Mouse (Mus musculus) intestine, embryonic 14.5 days (tissue): ENCODE measurements around the gene Nipsnap1. TPM values are rescaled to one million over a fixed set of nuclear protein-coding genes. Genes with fewer than 3 reads are reported as not detected.

Experiments
- ATAC-seq: fragments of 200-750 bp; cut with Nextera tagmentation; replicated peaks from 2 replicates; pipeline ENCODE4 v1.8.0; 2017; ENCODE audit warnings: low read depth, moderate number of reproducible peaks, moderate TSS enrichment, moderate library complexity; ENCODE audit not compliant: low FRiP score, low TSS enrichment
- DNase-seq: peaks from one replicate; pipeline ENCODE4 v3.0.0-alpha.2; 2018; ENCODE audit warnings: low spot score
- H3K27ac ChIP-seq: fragments of 300-500 bp; sonication (generic); 2 replicates; pipeline ENCODE4 v1.5.1; 2014; ENCODE audit warnings: low read depth, mild to moderate bottlenecking, control low read depth
- H3K27me3 ChIP-seq: fragments of 300-500 bp; sonication (generic); replicated peaks from 2 replicates; pipeline ENCODE4 v1.6.1; 2014; ENCODE audit warnings: low read length, control low read depth; ENCODE audit not compliant: control insufficient read depth, insufficient read depth
- H3K36me3 ChIP-seq: fragments of 300-500 bp; sonication (generic); 2 replicates; pipeline ENCODE4 v1.6.1; 2014; ENCODE audit warnings: low read length, control low read depth; ENCODE audit not compliant: control insufficient read depth, insufficient read depth
- H3K4me1 ChIP-seq: fragments of 300-500 bp; sonication (generic); replicated peaks from 2 replicates; pipeline ENCODE4 v1.6.1; 2014; ENCODE audit warnings: low read length, control low read depth, mixed read lengths; ENCODE audit not compliant: control insufficient read depth, insufficient read depth
- H3K4me2 ChIP-seq: fragments of 300-500 bp; sonication (generic); 2 replicates; pipeline ENCODE4 v1.6.1; 2014; ENCODE audit warnings: low read length
- H3K4me3 ChIP-seq: fragments of 300-500 bp; sonication (generic); 2 replicates; pipeline ENCODE4 v1.5.1; 2014; ENCODE audit warnings: low read depth, low read length, control low read depth, mixed read lengths
- H3K9ac ChIP-seq: fragments of 300-500 bp; sonication (generic); 2 replicates; pipeline ENCODE4 v1.6.1; 2014; ENCODE audit warnings: mild to moderate bottlenecking, low read length
- H3K9me3 ChIP-seq: fragments of 300-500 bp; sonication (generic); 2 replicates; pipeline ENCODE4 v1.6.1; 2016; ENCODE audit warnings: low read length, control low read depth; ENCODE audit not compliant: control insufficient read depth
- WGBS: fragments of 180-500 bp; shearing (Covaris S2); extraction: QIAGEN DNeasy Blood & Tissue Kit; methylation state at CpG from one replicate; pipeline ENCODE4 v1.1.7; 2014; 5-methylcytosine and 5-hydroxymethylcytosine counted together
- microRNA-seq: library from miRNA; unstranded; fragments of <30 nt; microRNA quantifications from one replicate; pipeline ENCODE4, GENCODE M21; 2016
- polyA plus RNA-seq: library from polyadenylated mRNA; unstranded; fragments of >200 nt; fragmentation: Nextera tagmentation; extraction: Ambion mirVana; gene quantifications from 2 replicates; pipeline ENCODE4 v1.2.1, GENCODE M21; 2014

Gene Nipsnap1
- polyA plus RNA-seq, 1 experiment from 2014 or later, result 85.3 TPM

GRCm38 (mm10) chr11:4921751-4922150 lies 48.0 kb downstream of the Nipsnap1 start:
- Histone ChIP-seq H3K9me3 (no peaks in the 10 kb centered on the region), H3K27me3 (no peaks in the 10 kb centered on the region), H3K27ac (no peak overlapping the region), H3K4me3 (no peak overlapping the region), H3K9ac (no peak overlapping the region), H3K4me2 (no peak overlapping the region), H3K36me3 (peaks cover 93% of the 10 kb centered on the region), H3K4me1 (no peaks in the 10 kb centered on the region)
- DNase-seq (no peak), ATAC-seq (no peak)
- WGBS, result 95% methylated on average over 7 of the region's 7 CpGs

GRCm38 (mm10) chr11:4927224-4927623 lies 53.5 kb downstream of the Nipsnap1 start:
- peaks cover 9% of the 10 kb centered on the region; the same call in 1 of the 2 replicates for H3K4me1 ChIP-seq
- H3K9me3 ChIP-seq, result no peaks in the 10 kb centered on the region
- DNase-seq, result no peak
- H3K27me3 ChIP-seq, result no peaks in the 10 kb centered on the region
- WGBS, result 85% methylated on average over 3 of the region's 3 CpGs
- peaks cover 76% of the 10 kb centered on the region for H3K36me3 ChIP-seq
- no peak overlapping the region for H3K27ac ChIP-seq
- ATAC-seq, result no peak
- no peak overlapping the region for H3K4me3 ChIP-seq
- H3K9ac ChIP-seq, result no peak overlapping the region
- H3K4me2 ChIP-seq, result no peak overlapping the region

GRCm38 (mm10) chr11:4931009-4931601 lies 57.4 kb downstream of the Nipsnap1 start:
- H3K27ac ChIP-seq, result peak overlapping the region; percentile 64
- ATAC-seq (0 out of 2 replicates have a peak, but pooled peaks have one; percentile 55), DNase-seq (peak; percentile 72)
- peaks cover 38% of the 10 kb centered on the region for H3K36me3 ChIP-seq
- peaks cover 9% of the 10 kb centered on the region; the same call in 1 of the 2 replicates for H3K4me1 ChIP-seq
- 26% methylated on average over 1 of the region's 1 CpGs for WGBS
- H3K4me2 ChIP-seq, result no peak overlapping the region
- no peaks in the 10 kb centered on the region for H3K9me3 ChIP-seq
- H3K4me3 ChIP-seq, result no peak overlapping the region
- no peak overlapping the region for H3K9ac ChIP-seq
- H3K27me3 ChIP-seq, result no peaks in the 10 kb centered on the region

- H3K27ac ChIP-seq, result no peak overlapping the region
- H3K9ac ChIP-seq, result no peak overlapping the region
- no peaks in the 10 kb centered on the region for H3K36me3 ChIP-seq
- H3K4me2 ChIP-seq, result no peak overlapping the region
- DNase-seq, result no peak
- 83% methylated on average over 5 of the region's 5 CpGs for WGBS
- no peaks in the 10 kb centered on the region for H3K9me3 ChIP-seq
- peaks cover 2% of the 10 kb centered on the region; the same call in 1 of the 2 replicates for H3K4me1 ChIP-seq
- H3K27me3 ChIP-seq, result no peaks in the 10 kb centered on the region
- no peak for ATAC-seq
- no peak overlapping the region for H3K4me3 ChIP-seq
These were observed 62.5 kb downstream of the Nipsnap1 start for GRCm38 (mm10) chr11:4936243-4936642.

Small RNA genes within 50 kb of the gene (microRNA-seq; reads per million reads assigned to microRNA genes)
- gene Mir6918, result 0.42 reads per million

Other genes with a start within 250 kb of the Nipsnap1 start
- 36.0 and 36.6 TPM in 2 replicates for gene Ascc2, start 236.2 kb upstream of the Nipsnap1 start, polyA plus RNA-seq
- gene Uqcr10, start 169.6 kb upstream of the Nipsnap1 start, polyA plus RNA-seq, result 954 and 1,060 TPM in 2 replicates
- gene Zmat5, start 169.3 kb upstream of the Nipsnap1 start, polyA plus RNA-seq, result 59.4 and 63.8 TPM in 2 replicates
- 0.15 and 0.16 TPM in 2 replicates for gene Cabp7, start 127.2 kb upstream of the Nipsnap1 start, polyA plus RNA-seq
- gene Nf2, start 24.4 kb upstream of the Nipsnap1 start, polyA plus RNA-seq, result 42.0 and 43.6 TPM in 2 replicates
- gene Thoc5, start 21.4 kb downstream of the Nipsnap1 start, polyA plus RNA-seq, result 38.4 and 41.6 TPM in 2 replicates
- 1.1 and 1.2 TPM in 2 replicates for gene Nefh, start 74.1 kb downstream of the Nipsnap1 start, polyA plus RNA-seq
- gene Ap1b1, start 112.9 kb downstream of the Nipsnap1 start, polyA plus RNA-seq, result 56.0 and 58.9 TPM in 2 replicates
- gene Rasl10a, start 184.2 kb downstream of the Nipsnap1 start, polyA plus RNA-seq, result 1.1 and 1.9 TPM in 2 replicates
- 27.4 and 29.3 TPM in 2 replicates for gene Gas2l1, start 191.4 kb downstream of the Nipsnap1 start, polyA plus RNA-seq
- gene Rhbdd3, start 225.0 kb downstream of the Nipsnap1 start, polyA plus RNA-seq, result 30.4 TPM in 2 replicates
- gene Ewsr1, start 225.3 kb downstream of the Nipsnap1 start, polyA plus RNA-seq, result 373 and 390 TPM in 2 replicates